Mouse (Mus musculus): Measurements from ENCODE around the gene Ikbkg. TPM values are rescaled to one million over a fixed set of nuclear protein-coding genes. Genes with fewer than 3 reads are reported as not detected.

Gene Ikbkg
- 61.0 TPM for polyA plus RNA-seq (2017; shearing (Covaris generic))

GRCm38 (mm10) chrX:74392535-74393443 lies at the start of gene Ikbkg, which contains the start of gene Fam3a:
TSS of gene Ikbkg (plus strand) at chrX:74393290.
TSS of gene Fam3a (minus strand) at chrX:74393272.

GRCm38 (mm10) chrX:74353467-74353770 lies 39.7 kb upstream of the Ikbkg start, which contains the start of gene Lage3:
TSS of gene Lage3 (minus strand) at chrX:74353618.

DNA sequence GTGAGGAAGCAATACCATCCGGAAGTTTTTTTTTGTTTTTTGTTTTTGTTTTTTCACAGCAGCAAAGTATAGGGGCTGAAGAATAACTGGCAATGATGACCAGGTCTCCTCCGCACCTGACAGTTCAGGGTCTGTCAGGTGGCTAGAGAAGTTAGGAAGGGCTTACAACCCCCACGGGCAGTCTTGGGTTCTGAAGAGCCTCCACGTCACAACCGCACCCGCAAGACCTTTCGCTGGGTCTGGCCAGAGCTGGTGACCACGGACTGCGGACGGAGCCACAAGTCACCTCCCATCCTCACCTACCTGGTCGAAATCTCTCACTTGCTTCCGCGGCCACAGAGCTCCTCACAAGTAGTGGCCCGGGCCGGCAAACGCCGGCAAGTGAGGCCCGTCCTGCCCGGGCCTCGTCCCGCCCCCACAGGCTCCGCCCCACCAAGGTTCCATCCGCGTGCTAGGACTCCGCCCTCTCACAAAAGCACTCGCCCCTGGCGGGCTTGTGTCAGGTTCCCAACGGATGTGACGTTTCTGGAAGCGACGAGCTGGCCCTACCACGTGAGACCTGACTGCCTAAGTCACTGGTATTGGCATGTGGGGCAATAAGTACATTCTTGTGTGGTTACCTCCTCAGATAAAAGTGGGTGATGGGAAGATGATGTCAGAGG lies 20.1 kb upstream of the Ikbkg start, which contains the start of the genes Ubl4a and Slc10a3:
TSS of gene Ubl4a (minus strand) at position 331 of the 662 bp plus-strand sequence.
TSS of gene Slc10a3 (minus strand) at position 462 of the 662 bp plus-strand sequence.

DNA sequence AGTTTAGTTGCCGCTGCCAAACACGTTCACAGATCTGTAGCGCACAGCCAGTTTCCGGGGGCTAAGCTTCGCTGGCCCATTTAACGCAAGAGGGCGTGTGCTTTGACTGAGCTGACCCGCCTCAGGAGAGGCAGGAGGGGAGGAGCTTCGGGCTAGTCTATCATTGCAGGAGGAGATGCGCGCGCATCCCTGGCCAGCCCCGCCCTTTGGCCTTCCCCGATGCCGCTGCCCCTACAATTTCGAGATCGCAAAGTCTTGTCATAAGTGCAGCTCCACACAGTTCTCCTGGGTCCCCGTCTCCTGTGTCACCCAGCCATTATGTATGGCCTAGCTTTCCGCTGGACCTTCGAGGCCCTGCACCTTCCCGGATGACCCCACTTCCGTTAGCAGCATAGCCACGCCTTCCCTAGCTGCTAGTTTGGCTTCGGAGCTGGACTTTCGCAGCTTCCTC lies 35.8 kb downstream of the Ikbkg start, which contains the start of gene G6pdx:
TSS of gene G6pdx (minus strand) at position 369 of the 451 bp plus-strand sequence.

DNA sequence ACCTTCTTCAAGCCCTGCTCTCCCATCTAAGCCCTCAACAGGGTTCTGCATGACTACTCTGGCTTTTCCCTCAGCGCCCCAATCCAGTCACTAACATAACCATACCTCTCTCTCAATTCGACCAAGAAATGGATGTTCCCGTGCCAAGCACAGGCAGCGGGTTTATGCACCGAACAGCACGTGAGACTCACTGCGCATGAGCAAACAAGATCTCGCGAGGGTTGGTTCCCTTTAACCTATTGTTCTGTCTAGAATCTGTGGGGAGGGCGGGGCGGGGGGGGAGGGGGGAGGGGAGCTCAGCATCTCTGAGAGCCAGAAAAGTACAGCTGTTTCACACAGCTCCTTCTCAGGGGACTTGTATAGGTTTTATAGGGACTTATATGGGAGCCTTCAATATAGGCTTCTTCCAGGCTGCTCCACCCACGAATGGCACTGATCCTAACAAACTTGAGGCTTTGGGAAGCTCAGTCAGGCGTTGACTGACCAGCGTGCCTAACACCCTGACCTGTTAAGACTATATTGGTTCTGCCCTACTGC lies 88.3 kb downstream of the Ikbkg start, which contains the start of gene Gm6880:
TSS of gene Gm6880 (minus strand) at position 51 of the 537 bp plus-strand sequence.

Other genes with a start within 250 kb of the Ikbkg start
- not detected for gene Tex28, start 225.5 kb upstream of the Ikbkg start, polyA plus RNA-seq (2017; shearing (Covaris generic))
- 1.7 TPM for gene Tktl1, start 216.0 kb upstream of the Ikbkg start, polyA plus RNA-seq (2017; shearing (Covaris generic))
- 396 TPM for gene Flna, start 143.5 kb upstream of the Ikbkg start, polyA plus RNA-seq (2017; shearing (Covaris generic))
- gene Emd, start 138.6 kb upstream of the Ikbkg start, polyA plus RNA-seq (2017; shearing (Covaris generic)): 67.6 TPM
- 80.4 TPM for gene Rpl10, start 122.5 kb upstream of the Ikbkg start, polyA plus RNA-seq (2017; shearing (Covaris generic))
- gene Taz, start 111.4 kb upstream of the Ikbkg start, polyA plus RNA-seq (2017; shearing (Covaris generic)): 138 TPM
- 26.5 TPM for gene Dnase1l1, start 111.0 kb upstream of the Ikbkg start, polyA plus RNA-seq (2017; shearing (Covaris generic))
- 177 TPM for gene Atp6ap1, start 96.2 kb upstream of the Ikbkg start, polyA plus RNA-seq (2017; shearing (Covaris generic))
- 297 TPM for gene Gdi1, start 88.3 kb upstream of the Ikbkg start, polyA plus RNA-seq (2017; shearing (Covaris generic))
- gene Fam50a, start 80.3 kb upstream of the Ikbkg start, polyA plus RNA-seq (2017; shearing (Covaris generic)): 47.3 TPM
- 6.3 TPM for gene Plxna3, start 64.2 kb upstream of the Ikbkg start, polyA plus RNA-seq (2017; shearing (Covaris generic))
- 53.3 TPM for gene Lage3, start 39.7 kb upstream of the Ikbkg start, polyA plus RNA-seq (2017; shearing (Covaris generic))
- 68.2 TPM for gene Ubl4a, start 20.1 kb upstream of the Ikbkg start, polyA plus RNA-seq (2017; shearing (Covaris generic))
- 43.9 TPM for gene Slc10a3, start 19.9 kb upstream of the Ikbkg start, polyA plus RNA-seq (2017; shearing (Covaris generic))
- gene Fam3a, start within 50 bp of the Ikbkg start, polyA plus RNA-seq (2017; shearing (Covaris generic)): 43.8 TPM
- gene G6pdx, start 35.9 kb downstream of the Ikbkg start, polyA plus RNA-seq (2017; shearing (Covaris generic)): 64.7 TPM
- not detected for gene Gm6880, start 88.1 kb downstream of the Ikbkg start, polyA plus RNA-seq (2017; shearing (Covaris generic))
- gene Olfr1326-ps1, start 181.6 kb downstream of the Ikbkg start, polyA plus RNA-seq (2017; shearing (Covaris generic)): not detected
- not detected for gene Olfr1325, start 199.4 kb downstream of the Ikbkg start, polyA plus RNA-seq (2017; shearing (Covaris generic))

Measured in activated CD4-positive, CD25-positive, alpha-beta regulatory T cell, adult 9 weeks (primary cell).